Mouse (Mus musculus): ENCODE results near the gene Maff. TPM values are rescaled to one million over a fixed set of nuclear protein-coding genes. Genes with fewer than 3 reads are reported as not detected.

Gene Maff
- 1 to 10 TPM; 8.1 to 8.3 TPM for total RNA-seq (2021)

GRCm38 (mm10) chr15:79346051-79346793, at the start of gene Maff:
Gene Maff, plus strand, starts transcription at chr15:79346621.
- intact Hi-C loops (cut with DNase I), result loop anchor here (2.0 kb wide), 1 partner anchor 15 kb away; no protein-coding TSS in a partner anchor
- no peak for DNase-seq (ENCODE audit: low spot score)

GRCm38 (mm10) chr15:79298553-79298952, 47.9 kb upstream of the Maff start:
- intact Hi-C loops (cut with DNase I), result no loop called here
- no peak for DNase-seq (ENCODE audit: low spot score)

GRCm38 (mm10) chr15:79299563-79300155, 46.8 kb upstream of the Maff start:
- DNase-seq (ENCODE audit: low spot score), result no peak
- intact Hi-C loops (cut with DNase I), result no loop called here

- no peak for DNase-seq (ENCODE audit: low spot score)
- intact Hi-C loops (cut with DNase I), result loop anchor here (2.0 kb wide), 1 partner anchor 17 kb away; no protein-coding TSS in a partner anchor
Measured at GRCm38 (mm10) chr15:79303725-79304124, 42.7 kb upstream of the Maff start.

- intact Hi-C loops (cut with DNase I), result no loop called here
- no peak for DNase-seq (ENCODE audit: low spot score)
Measured at GRCm38 (mm10) chr15:79304832-79305231, 41.6 kb upstream of the Maff start.

- DNase-seq (ENCODE audit: low spot score), result no peak
- intact Hi-C loops (cut with DNase I), result no loop called here
Measured at GRCm38 (mm10) chr15:79306043-79306637, 40.3 kb upstream of the Maff start.

GRCm38 (mm10) chr15:79307861-79308260, 38.6 kb upstream of the Maff start:
- intact Hi-C loops (cut with DNase I), result no loop called here
- DNase-seq (ENCODE audit: low spot score), result no peak

GRCm38 (mm10) chr15:79313848-79314369, 32.5 kb upstream of the Maff start:
- DNase-seq (ENCODE audit: low spot score), result no peak
- intact Hi-C loops (cut with DNase I), result no loop called here

GRCm38 (mm10) chr15:79321733-79322190, 24.7 kb upstream of the Maff start:
- DNase-seq (ENCODE audit: low spot score), result no peak
- intact Hi-C loops (cut with DNase I), result loop anchor here (5.0 kb wide), 1 partner anchor 89 kb away; no protein-coding TSS in a partner anchor

GRCm38 (mm10) chr15:79322281-79322990, 24.0 kb upstream of the Maff start:
- no peak for DNase-seq (ENCODE audit: low spot score)
- intact Hi-C loops (cut with DNase I), result loop anchor here (5.0 kb wide), 1 partner anchor 90 kb away; no protein-coding TSS in a partner anchor

GRCm38 (mm10) chr15:79322991-79323790, 23.2 kb upstream of the Maff start:
- DNase-seq (ENCODE audit: low spot score), result peak; percentile 82
- intact Hi-C loops (cut with DNase I), result loop anchor here (5.0 kb wide), 1 partner anchor 91 kb away; no protein-coding TSS in a partner anchor

- intact Hi-C loops (cut with DNase I), result loop anchor here (5.0 kb wide), 1 partner anchor 91 kb away; no protein-coding TSS in a partner anchor
- no peak for DNase-seq (ENCODE audit: low spot score)
Measured at GRCm38 (mm10) chr15:79323791-79324155, 22.6 kb upstream of the Maff start.

GRCm38 (mm10) chr15:79324373-79324772, 22.0 kb upstream of the Maff start:
- no peak for DNase-seq (ENCODE audit: low spot score)
- intact Hi-C loops (cut with DNase I), result loop anchor here (5.0 kb wide), 1 partner anchor 92 kb away; no protein-coding TSS in a partner anchor

GRCm38 (mm10) chr15:79325742-79326141, 20.7 kb upstream of the Maff start:
- intact Hi-C loops (cut with DNase I), result no loop called here
- no peak for DNase-seq (ENCODE audit: low spot score)

GRCm38 (mm10) chr15:79326264-79326663, 20.2 kb upstream of the Maff start:
- intact Hi-C loops (cut with DNase I), result no loop called here

GRCm38 (mm10) chr15:79326971-79327961, 19.2 kb upstream of the Maff start:
- DNase-seq (ENCODE audit: low spot score), result no peak

More at GRCm38 (mm10) chr15:79326264-79326663, 20.2 kb upstream of the Maff start:
- no peak for DNase-seq (ENCODE audit: low spot score)

GRCm38 (mm10) chr15:79328058-79328938, 18.1 kb upstream of the Maff start, which contains the start of gene Pla2g6:
Gene Pla2g6, minus strand, starts transcription at chr15:79328390.
- DNase-seq (ENCODE audit: low spot score), result peak; percentile 98
- intact Hi-C loops (cut with DNase I), result no loop called here

More at GRCm38 (mm10) chr15:79326971-79327961, 19.2 kb upstream of the Maff start:
- intact Hi-C loops (cut with DNase I), result no loop called here

Measured in heart, postnatal 25 days (tissue).